Mouse (Mus musculus) 3134 (cell line): Measurements from ENCODE around the gene Aig1.

Source experiments
- DNase-seq: peaks from one replicate; pipeline ENCODE4 v3.0.0-alpha.2; 2011; ENCODE audit warnings: low spot score; ENCODE audit not compliant: insufficient read length; ENCODE audit errors: extremely low read depth

The Aig1 gene

DNA sequence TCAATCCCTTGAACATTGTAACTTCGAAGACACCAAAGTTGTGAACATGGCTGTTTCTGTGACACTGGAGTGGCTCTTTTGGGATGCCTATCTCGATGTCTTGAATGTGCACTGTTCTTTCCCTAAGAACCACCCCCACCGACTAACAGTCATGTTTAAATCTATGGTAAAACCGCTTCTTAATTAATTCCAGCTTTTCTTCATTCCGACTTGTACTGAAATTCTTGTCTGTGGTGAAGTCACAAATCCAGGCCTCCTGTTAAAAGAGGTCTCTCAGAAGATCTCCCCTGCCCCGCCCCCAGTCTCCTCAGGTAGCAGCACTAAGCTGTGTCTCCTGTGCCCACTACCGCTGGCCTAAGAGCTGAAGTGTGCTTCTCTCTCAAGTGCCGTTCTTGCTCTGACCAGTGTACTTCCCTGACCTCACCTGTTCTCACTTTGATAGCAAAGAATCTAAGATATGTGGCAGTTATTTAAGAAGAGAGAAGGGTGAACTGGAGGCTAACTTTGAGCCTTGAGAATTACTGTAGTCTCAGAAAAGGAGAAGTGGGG, 157.4 kb downstream of the Aig1 start:
- DNase-seq, result no peak

GRCm38 (mm10) chr10:13705771-13706170, 163.0 kb downstream of the Aig1 start:
- no peak for DNase-seq

GRCm38 (mm10) chr10:13702688-13703087, 166.1 kb downstream of the Aig1 start:
- DNase-seq, result no peak

DNA sequence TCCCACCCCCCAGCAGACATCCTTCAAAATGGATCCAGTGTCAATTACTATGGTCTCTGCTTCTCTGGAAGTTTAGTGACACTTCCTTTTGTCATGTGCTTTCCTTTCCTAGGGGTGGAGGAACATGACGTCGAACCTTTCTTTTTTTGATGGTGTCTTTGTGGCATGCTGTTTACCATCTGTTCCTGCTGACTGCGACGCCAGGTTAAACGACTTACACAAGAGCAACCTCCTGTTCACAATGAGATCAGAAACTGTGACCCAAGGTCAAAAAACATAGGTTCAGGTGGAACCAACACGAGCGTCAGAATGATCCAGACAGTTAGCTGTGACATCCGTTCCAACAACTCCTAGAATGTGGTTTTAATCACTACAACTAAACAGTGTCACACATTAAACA, 166.7 kb downstream of the Aig1 start:
- DNase-seq, result no peak

- DNase-seq, result peak; percentile 15
Measured at GRCm38 (mm10) chr10:13696326-13696725, 172.5 kb downstream of the Aig1 start.

GRCm38 (mm10) chr10:13693276-13693675, 175.5 kb downstream of the Aig1 start:
- no peak for DNase-seq

DNA sequence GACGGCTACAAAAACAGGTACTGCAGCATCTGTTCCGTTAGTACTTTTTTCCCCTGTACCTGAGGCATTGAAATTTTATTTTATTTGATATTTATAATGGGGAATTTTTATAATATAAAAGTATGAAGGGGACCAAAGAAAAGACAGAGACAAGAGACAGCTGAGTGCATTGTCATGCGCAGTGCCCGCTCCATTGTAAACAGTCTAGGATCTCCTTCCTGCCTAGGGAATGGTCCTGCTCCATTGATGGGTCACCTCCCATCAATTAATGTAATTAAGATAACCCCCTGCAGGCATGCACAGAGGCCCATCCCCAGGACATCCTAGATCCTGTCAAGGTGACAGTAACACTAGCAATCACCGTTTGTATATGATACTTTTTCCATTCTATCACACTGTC, 178.0 kb downstream of the Aig1 start:
- DNase-seq, result no peak

- DNase-seq, result no peak
Measured at GRCm38 (mm10) chr10:13689841-13690590, 178.8 kb downstream of the Aig1 start.

GRCm38 (mm10) chr10:13688386-13689120, 180.2 kb downstream of the Aig1 start:
- DNase-seq, result no peak

DNA sequence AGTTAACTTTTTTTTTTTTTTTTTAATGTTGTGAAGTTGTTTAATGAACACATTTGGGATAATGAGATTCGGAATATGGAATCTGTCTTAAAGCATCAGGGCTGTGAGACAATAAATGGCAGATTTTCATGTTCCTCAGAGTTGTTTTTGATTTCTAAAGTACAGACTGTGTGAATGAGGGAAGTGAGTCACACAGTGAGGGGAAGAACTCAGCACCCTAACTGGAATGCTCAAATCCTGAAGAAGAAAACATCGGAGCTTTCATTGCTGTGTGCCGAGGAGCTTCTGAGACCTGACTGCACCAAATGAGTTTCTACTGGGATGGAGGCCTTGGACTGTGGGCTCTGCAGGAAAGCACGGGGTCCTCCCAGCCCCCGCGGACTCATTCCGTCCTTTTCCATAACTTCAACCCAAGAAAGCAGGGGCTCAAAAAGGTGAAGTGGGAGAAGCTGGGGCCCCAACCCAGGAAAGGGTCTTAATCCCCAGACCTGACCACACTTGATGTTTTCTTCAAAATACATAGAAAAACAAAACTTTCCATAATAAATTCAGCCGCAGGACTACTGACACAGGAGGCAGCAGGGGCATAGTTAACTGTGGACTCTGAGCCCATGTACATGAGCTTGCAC, 181.5 kb downstream of the Aig1 start:
- no peak for DNase-seq

- no peak for DNase-seq
Measured at GRCm38 (mm10) chr10:13686127-13686526, 182.7 kb downstream of the Aig1 start.

- no peak for DNase-seq
Measured at GRCm38 (mm10) chr10:13685366-13685765, 183.4 kb downstream of the Aig1 start.

DNA sequence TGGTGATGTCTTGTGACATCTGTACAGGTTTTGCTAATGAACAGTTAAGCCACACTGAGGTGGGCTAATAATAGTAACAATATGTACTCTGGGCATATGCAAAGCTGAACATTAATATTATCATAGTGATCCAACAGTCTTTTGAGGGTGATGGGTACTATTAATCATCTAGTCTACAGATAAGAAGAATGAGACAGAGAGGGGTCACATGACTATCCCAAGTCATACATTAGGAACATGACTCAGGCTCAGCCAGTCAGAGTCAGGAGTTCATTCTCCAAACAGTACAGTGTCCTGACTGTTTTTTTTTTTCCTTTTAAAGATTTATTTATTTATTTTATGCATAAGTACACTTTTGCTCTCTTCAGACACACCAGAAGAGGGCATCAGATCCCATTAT, 184.3 kb downstream of the Aig1 start:
- no peak for DNase-seq

- DNase-seq, result no peak
Measured at GRCm38 (mm10) chr10:13682565-13682964, 186.2 kb downstream of the Aig1 start.

- no peak for DNase-seq
Measured at GRCm38 (mm10) chr10:13677440-13677839, 191.3 kb downstream of the Aig1 start.

DNA sequence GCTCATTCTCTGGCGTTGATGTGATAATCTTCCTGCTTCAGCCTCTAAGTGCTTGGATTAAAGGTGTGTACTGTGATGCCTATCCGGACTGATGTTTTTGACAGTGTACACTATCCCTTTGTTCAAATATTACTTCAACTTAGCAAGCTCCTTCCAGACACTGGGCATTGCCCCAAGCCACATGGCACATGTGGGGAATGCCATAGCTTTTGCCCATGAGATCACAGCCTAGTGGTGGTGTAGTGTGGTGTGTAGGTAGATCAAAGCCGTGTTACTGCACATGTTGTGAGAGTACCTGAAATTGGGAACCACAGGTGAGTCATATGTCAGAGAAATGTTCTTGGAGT, 193.8 kb downstream of the Aig1 start:
- peak; percentile 14 for DNase-seq

- DNase-seq, result no peak
Measured at GRCm38 (mm10) chr10:13674304-13675032, 194.3 kb downstream of the Aig1 start.

- no peak for DNase-seq
Measured at GRCm38 (mm10) chr10:13667166-13667696, 201.5 kb downstream of the Aig1 start.

GRCm38 (mm10) chr10:13663476-13663875, 205.3 kb downstream of the Aig1 start:
- DNase-seq, result peak; percentile 50

GRCm38 (mm10) chr10:13659778-13660177, 209.0 kb downstream of the Aig1 start:
- DNase-seq, result no peak
